Mouse (Mus musculus): ENCODE data around the gene Fam151b. TPM values are rescaled to one million over a fixed set of nuclear protein-coding genes. Genes with fewer than 3 reads are reported as not detected.
A peak's percentile ranks its signal among the peaks of the same experiment; 100 is the strongest.

Gene Fam151b
- total and polyA plus RNA-seq, 2 experiments: 2.7 to 9.3 TPM

- peaks cover 32% of the 10 kb centered on the region for H3K36me3 ChIP-seq (ENCODE audit: control insufficient read depth, insufficient read depth, low read length)
- no peaks in the 10 kb centered on the region; the same call in 1 of the 2 replicates for H3K79me2 ChIP-seq (ENCODE audit: control insufficient read depth, insufficient read depth, low read length)
- H3K9ac ChIP-seq (ENCODE audit: low read depth, low read length): no peak overlapping the region
- TF ChIP-seq CTCF (IDR thresholded peaks at IDR 0.05; ENCODE audit: low read depth, low read length): no peak
- no peak for TF ChIP-seq POLR2A (IDR thresholded peaks at IDR 0.05; ENCODE audit: extremely low read depth, insufficient read depth, low read length)
- no peak for DNase-seq (ENCODE audit: extremely low read depth, low read depth, low spot score)
- H3K27me3 ChIP-seq (ENCODE audit: control insufficient read depth, insufficient read depth, low read length): no peaks in the 10 kb centered on the region
- H3K4me1 ChIP-seq (ENCODE audit: control insufficient read depth, insufficient read depth, low read length): no peaks in the 10 kb centered on the region
- H3K27ac ChIP-seq (replicated peaks; ENCODE audit: insufficient read depth, low read depth, low read length): no peak overlapping the region
- H3K4me3 ChIP-seq (ENCODE audit: insufficient read depth, low read depth, low read length): no peak overlapping the region
- 88% methylated on average over 5 of the region's 5 CpGs for WGBS
These were observed 39.5 kb upstream of the Fam151b start for GRCm38 (mm10) chr13:92523178-92523813.

DNA sequence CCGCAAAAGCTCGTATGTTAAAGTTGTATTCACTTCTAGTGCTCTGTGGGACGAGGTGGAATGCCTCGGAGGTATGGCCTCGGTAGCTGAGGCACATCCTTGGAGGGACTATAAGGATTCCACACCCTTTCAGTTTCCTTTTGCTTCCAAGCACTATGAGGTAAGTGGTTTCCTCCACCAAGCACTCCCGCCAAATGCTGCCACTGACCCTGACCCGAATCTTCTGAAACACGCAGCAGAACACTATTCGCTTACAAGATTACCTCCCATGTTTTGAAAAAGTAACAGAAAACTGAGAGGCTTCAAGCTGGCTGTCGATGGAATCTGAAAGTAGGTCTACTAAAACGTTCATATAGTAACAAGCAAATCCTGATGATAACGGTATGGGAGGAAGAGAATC is 21.1 kb upstream of the Fam151b start:
- no peak for DNase-seq (ENCODE audit: extremely low read depth, low read depth, low spot score)
- Histone ChIP-seq H3K4me1 (ENCODE audit: control insufficient read depth, insufficient read depth, low read length) (no peaks in the 10 kb centered on the region), H3K79me2 (ENCODE audit: control insufficient read depth, insufficient read depth, low read length) (no peaks in the 10 kb centered on the region)

DNA sequence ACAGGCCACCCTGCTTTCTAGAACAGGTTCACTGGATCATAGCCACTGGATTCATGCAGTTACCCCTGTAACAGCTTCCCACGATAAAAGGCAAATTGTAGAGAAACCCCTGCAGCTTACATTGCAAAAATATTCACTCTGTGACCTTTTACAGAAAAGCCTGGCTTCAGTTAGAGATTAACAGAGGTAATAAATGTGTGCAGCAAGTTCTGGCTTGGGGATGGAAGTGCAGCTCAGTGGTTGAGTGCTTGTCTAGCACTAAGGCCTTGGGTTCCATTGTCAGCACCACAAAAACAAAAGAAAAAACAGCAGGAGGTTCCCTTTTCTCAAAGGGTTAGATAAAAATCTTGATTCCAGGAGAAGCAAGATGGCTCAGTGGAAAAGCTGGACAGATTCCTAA is 8.1 kb upstream of the Fam151b start:
- peaks cover 15% of the 10 kb centered on the region for H3K36me3 ChIP-seq (ENCODE audit: control insufficient read depth, insufficient read depth, low read length)
- 97% methylated on average over 1 of the region's 1 CpGs for WGBS
- H3K4me3 ChIP-seq (ENCODE audit: insufficient read depth, low read depth, low read length): no peak overlapping the region
- no peak for DNase-seq (ENCODE audit: extremely low read depth, low read depth, low spot score)
- H3K4me1 ChIP-seq (ENCODE audit: control insufficient read depth, insufficient read depth, low read length): no peaks in the 10 kb centered on the region
- TF ChIP-seq CTCF (IDR thresholded peaks at IDR 0.05; ENCODE audit: low read depth, low read length) (no peak), POLR2A (IDR thresholded peaks at IDR 0.05; ENCODE audit: extremely low read depth, insufficient read depth, low read length) (no peak)
- no peaks in the 10 kb centered on the region for H3K27me3 ChIP-seq (ENCODE audit: control insufficient read depth, insufficient read depth, low read length)
- H3K27ac ChIP-seq (replicated peaks; ENCODE audit: insufficient read depth, low read depth, low read length): no peak overlapping the region
- H3K79me2 ChIP-seq (ENCODE audit: control insufficient read depth, insufficient read depth, low read length): no peaks in the 10 kb centered on the region
- H3K9ac ChIP-seq (ENCODE audit: low read depth, low read length): no peak overlapping the region

More for the DNA sequence above, 21.1 kb upstream of the Fam151b start:
- Histone ChIP-seq H3K27me3 (ENCODE audit: control insufficient read depth, insufficient read depth, low read length) (no peaks in the 10 kb centered on the region), H3K27ac (replicated peaks; ENCODE audit: insufficient read depth, low read depth, low read length) (no peak overlapping the region), H3K4me3 (ENCODE audit: insufficient read depth, low read depth, low read length) (no peak overlapping the region), H3K36me3 (ENCODE audit: control insufficient read depth, insufficient read depth, low read length) (peaks cover 24% of the 10 kb centered on the region), H3K9ac (ENCODE audit: low read depth, low read length) (no peak overlapping the region)
- WGBS: 89% methylated on average over 12 of the region's 12 CpGs
- TF ChIP-seq CTCF (IDR thresholded peaks at IDR 0.05; ENCODE audit: low read depth, low read length) (no peak), POLR2A (IDR thresholded peaks at IDR 0.05; ENCODE audit: extremely low read depth, insufficient read depth, low read length) (no peak)

DNA sequence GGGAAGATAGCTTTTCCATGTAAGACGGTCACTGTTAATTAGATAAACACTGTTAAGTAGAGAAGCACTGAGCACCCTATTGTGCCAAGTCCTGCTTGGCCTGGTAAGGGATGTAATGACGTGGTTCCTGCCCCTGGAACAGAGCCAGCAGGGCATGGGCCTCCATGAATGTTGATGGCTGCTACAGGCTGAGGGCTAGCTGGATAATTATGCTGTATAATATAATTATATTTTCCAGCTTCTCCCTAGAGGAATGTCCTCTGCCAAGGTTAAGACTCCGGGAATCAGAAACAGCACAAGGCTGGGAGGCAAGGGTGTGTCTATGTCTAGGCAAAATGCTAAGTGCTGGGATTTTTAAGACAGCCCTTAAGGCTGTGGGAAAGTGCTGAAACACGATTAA is 7.0 kb upstream of the Fam151b start:
- Histone ChIP-seq H3K9ac (ENCODE audit: low read depth, low read length) (no peak overlapping the region), H3K4me1 (ENCODE audit: control insufficient read depth, insufficient read depth, low read length) (no peaks in the 10 kb centered on the region), H3K36me3 (ENCODE audit: control insufficient read depth, insufficient read depth, low read length) (peaks cover 16% of the 10 kb centered on the region), H3K27me3 (ENCODE audit: control insufficient read depth, insufficient read depth, low read length) (no peaks in the 10 kb centered on the region), H3K4me3 (ENCODE audit: insufficient read depth, low read depth, low read length) (no peak overlapping the region), H3K79me2 (ENCODE audit: control insufficient read depth, insufficient read depth, low read length) (no peaks in the 10 kb centered on the region), H3K27ac (replicated peaks; ENCODE audit: insufficient read depth, low read depth, low read length) (no peak overlapping the region)
- no peak for DNase-seq (ENCODE audit: extremely low read depth, low read depth, low spot score)
- WGBS: 68% methylated on average over 4 of the region's 4 CpGs
- TF ChIP-seq CTCF (IDR thresholded peaks at IDR 0.05; ENCODE audit: low read depth, low read length) (no peak), POLR2A (IDR thresholded peaks at IDR 0.05; ENCODE audit: extremely low read depth, insufficient read depth, low read length) (no peak)

DNA sequence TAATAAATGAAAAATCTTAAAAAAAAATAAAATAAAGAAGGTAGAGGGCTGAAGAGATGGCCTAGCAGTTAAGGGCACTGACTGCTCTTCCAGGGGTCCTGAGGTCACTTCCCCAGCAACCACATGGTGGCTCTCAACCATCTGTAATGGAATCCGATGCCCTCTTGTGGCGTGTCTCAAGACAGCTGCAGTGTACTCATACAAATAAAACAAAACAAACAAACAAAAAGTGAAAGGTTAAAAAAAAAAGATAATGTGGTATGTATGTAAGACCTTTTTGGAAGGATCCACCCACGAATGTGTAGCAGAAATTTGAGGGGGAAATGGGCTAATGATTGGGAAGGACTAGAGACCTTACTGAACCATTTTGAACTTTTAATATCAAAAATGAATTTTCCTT is 467 bp downstream of the Fam151b start:
- WGBS: 7% methylated on average over 3 of the region's 3 CpGs
- no peak overlapping the region for H3K27ac ChIP-seq (replicated peaks; ENCODE audit: insufficient read depth, low read depth, low read length)
- H3K79me2 ChIP-seq (ENCODE audit: control insufficient read depth, insufficient read depth, low read length): no peaks in the 10 kb centered on the region
- no peaks in the 10 kb centered on the region for H3K4me1 ChIP-seq (ENCODE audit: control insufficient read depth, insufficient read depth, low read length)
- H3K36me3 ChIP-seq (ENCODE audit: control insufficient read depth, insufficient read depth, low read length): 0 out of 2 replicates have a peak, but pooled peaks cover 2% of the 10 kb centered on the region
- H3K27me3 ChIP-seq (ENCODE audit: control insufficient read depth, insufficient read depth, low read length): no peaks in the 10 kb centered on the region
- H3K9ac ChIP-seq (ENCODE audit: low read depth, low read length): no peak overlapping the region
- H3K4me3 ChIP-seq (ENCODE audit: insufficient read depth, low read depth, low read length): peak overlapping the region; percentile 63
- DNase-seq (ENCODE audit: extremely low read depth, low read depth, low spot score): peak; percentile 65
- TF ChIP-seq CTCF (IDR thresholded peaks at IDR 0.05; ENCODE audit: low read depth, low read length) (peak; percentile 67), POLR2A (IDR thresholded peaks at IDR 0.05; ENCODE audit: extremely low read depth, insufficient read depth, low read length) (no peak)

DNA sequence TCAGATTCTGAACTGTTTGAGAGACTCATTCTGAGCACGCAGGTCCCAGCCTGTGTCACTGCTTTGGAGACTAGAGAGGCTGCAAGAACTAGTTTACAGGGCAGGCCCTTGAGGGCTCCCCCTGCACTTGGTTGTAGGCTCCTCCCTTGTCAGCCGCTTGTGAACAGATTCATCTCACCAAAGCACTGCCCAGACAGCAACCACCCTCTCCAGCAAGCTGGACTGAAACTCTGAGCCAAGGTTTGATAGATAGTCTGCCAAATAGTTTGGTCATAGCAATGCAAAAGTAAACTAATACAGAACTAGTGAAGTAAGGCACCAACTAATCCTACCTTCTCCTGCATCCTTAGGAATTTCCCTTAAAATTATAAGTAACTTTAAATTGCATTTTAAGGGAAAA is 13.7 kb downstream of the Fam151b start:
- 26% methylated on average over 2 of the region's 2 CpGs for WGBS
- no peak overlapping the region for H3K4me3 ChIP-seq (ENCODE audit: insufficient read depth, low read depth, low read length)
- DNase-seq (ENCODE audit: extremely low read depth, low read depth, low spot score): peak; percentile 84
- H3K4me1 ChIP-seq (ENCODE audit: control insufficient read depth, insufficient read depth, low read length): peaks cover 12% of the 10 kb centered on the region; the same call in 1 of the 2 replicates
- H3K79me2 ChIP-seq (ENCODE audit: control insufficient read depth, insufficient read depth, low read length): no peaks in the 10 kb centered on the region
- no peak overlapping the region for H3K9ac ChIP-seq (ENCODE audit: low read depth, low read length)
- peak overlapping the region; percentile 9; the same call in 1 of the 2 replicates for H3K27ac ChIP-seq (replicated peaks; ENCODE audit: insufficient read depth, low read depth, low read length)
- H3K36me3 ChIP-seq (ENCODE audit: control insufficient read depth, insufficient read depth, low read length): peaks cover 2% of the 10 kb centered on the region; the same call in 1 of the 2 replicates
- TF ChIP-seq CTCF (IDR thresholded peaks at IDR 0.05; ENCODE audit: low read depth, low read length): no peak
- no peak for TF ChIP-seq POLR2A (IDR thresholded peaks at IDR 0.05; ENCODE audit: extremely low read depth, insufficient read depth, low read length)
- no peaks in the 10 kb centered on the region for H3K27me3 ChIP-seq (ENCODE audit: control insufficient read depth, insufficient read depth, low read length)
